Mouse (Mus musculus) olfactory bulb, adult 2 months (tissue): ENCODE data around the gene Cfdp1. TPM values are rescaled to one million over a fixed set of nuclear protein-coding genes. Genes with fewer than 3 reads are reported as not detected.

Experiments
- H3K27ac ChIP-seq: fragments of 200-500 bp; 2 replicates; pipeline ENCODE4 v1.5.1; 2012; ENCODE audit warnings: low read depth, low read length; ENCODE audit not compliant: insufficient read depth
- H3K4me1 ChIP-seq: fragments of 200-500 bp; 2 replicates; pipeline ENCODE4 v1.6.1; 2012; ENCODE audit warnings: low read length; ENCODE audit not compliant: control insufficient read depth, insufficient read depth
- H3K4me3 ChIP-seq: fragments of 200-500 bp; 2 replicates; pipeline ENCODE4 v1.5.1; 2012; ENCODE audit warnings: mild to moderate bottlenecking, low read depth, low read length, moderate library complexity; ENCODE audit not compliant: insufficient read depth
- CTCF ChIP-seq: fragments of 200-500 bp; IDR thresholded peaks from 2 replicates; pipeline ENCODE4 v1.5.1; 2012; ENCODE audit warnings: low read depth, mild to moderate bottlenecking, low read length, moderate library complexity; ENCODE audit not compliant: insufficient read depth
- POLR2A ChIP-seq: fragments of 200-500 bp; IDR thresholded peaks from 2 replicates; pipeline ENCODE4 v1.6.1; 2012; ENCODE audit warnings: mild to moderate bottlenecking, low read depth, low read length, moderate library complexity; ENCODE audit not compliant: insufficient read depth
- WGBS: fragments of 180-500 bp; shearing (Covaris S2); methylation state at CpG from one replicate; pipeline ENCODE4 v1.1.7; 2018; 5-methylcytosine and 5-hydroxymethylcytosine counted together
- polyA plus RNA-seq: library from polyadenylated mRNA; stranded (reverse); fragments of >200 nt; gene quantifications from 2 replicates; pipeline ENCODE4 v1.2.4, GENCODE M21; 2012; ENCODE audit warnings: low replicate concordance; ENCODE audit not compliant: missing spikeins, insufficient read depth, insufficient read length

Gene Cfdp1
- polyA plus RNA-seq, 1 experiment, result not detected

GRCm38 (mm10) chr8:111754736-111755135 lies 99.4 kb downstream of the Cfdp1 start:
- TF ChIP-seq CTCF, result no peak
- no peak for TF ChIP-seq POLR2A

GRCm38 (mm10) chr8:111754088-111754487 lies 100.0 kb downstream of the Cfdp1 start:
- no peak for TF ChIP-seq CTCF
- TF ChIP-seq POLR2A, result no peak
- Histone ChIP-seq H3K27ac (no peak overlapping the region), H3K4me1 (no peaks in the 10 kb centered on the region), H3K4me3 (no peak overlapping the region)
- WGBS, result 79% methylated on average over 2 of the region's 2 CpGs

More at GRCm38 (mm10) chr8:111754736-111755135, 99.4 kb downstream of the Cfdp1 start:
- Histone ChIP-seq H3K4me1 (no peaks in the 10 kb centered on the region), H3K27ac (no peak overlapping the region), H3K4me3 (no peak overlapping the region)
- 91% methylated on average over 6 of the region's 6 CpGs for whole genome bisulfite sequencing

- Histone ChIP-seq H3K4me1 (peaks cover 16% of the 10 kb centered on the region), H3K27ac (no peak overlapping the region), H3K4me3 (no peak overlapping the region)
- 69% methylated on average over 6 of the region's 6 CpGs for WGBS
- TF ChIP-seq CTCF (no peak), POLR2A (no peak)
These were observed 105.3 kb downstream of the Cfdp1 start for GRCm38 (mm10) chr8:111748766-111749165.

- Histone ChIP-seq H3K4me3 (no peak overlapping the region), H3K4me1 (peaks cover 22% of the 10 kb centered on the region), H3K27ac (no peak overlapping the region)
- WGBS, result 89% methylated on average over 8 of the region's 8 CpGs
- no peak for TF ChIP-seq CTCF
- TF ChIP-seq POLR2A, result no peak
These were observed 106.0 kb downstream of the Cfdp1 start for GRCm38 (mm10) chr8:111747866-111748649.

- Histone ChIP-seq H3K4me1 (peaks cover 33% of the 10 kb centered on the region), H3K4me3 (no peak overlapping the region), H3K27ac (no peak overlapping the region)
- no peak for TF ChIP-seq CTCF
- TF ChIP-seq POLR2A, result no peak
- 80% methylated on average over 13 of the region's 13 CpGs for WGBS
These were observed 107.3 kb downstream of the Cfdp1 start for GRCm38 (mm10) chr8:111746582-111747465.

- H3K4me1 ChIP-seq, result peaks cover 41% of the 10 kb centered on the region
- H3K4me3 ChIP-seq, result no peak overlapping the region
- WGBS, result 6% methylated on average over 23 of the region's 23 CpGs
- no peak overlapping the region for H3K27ac ChIP-seq
- no peak for TF ChIP-seq POLR2A
- no peak for TF ChIP-seq CTCF
These were observed 108.3 kb downstream of the Cfdp1 start for GRCm38 (mm10) chr8:111745591-111746418.

- Histone ChIP-seq H3K27ac (no peak overlapping the region), H3K4me1 (peaks cover 46% of the 10 kb centered on the region), H3K4me3 (no peak overlapping the region)
- TF ChIP-seq CTCF (no peak), POLR2A (no peak)
- WGBS, result 77% methylated on average over 5 of the region's 5 CpGs
These were observed 109.0 kb downstream of the Cfdp1 start for GRCm38 (mm10) chr8:111745086-111745485.

- peaks cover 54% of the 10 kb centered on the region for H3K4me1 ChIP-seq
- 10% methylated on average over 40 of the region's 40 CpGs for WGBS
- no peak for TF ChIP-seq CTCF
- no peak for TF ChIP-seq POLR2A
- no peak within 1 kb of the TSS for H3K27ac ChIP-seq
- peak within 1 kb of the TSS; percentile 59 for H3K4me3 ChIP-seq
These were observed 110.0 kb downstream of the Cfdp1 start, which contains the start of gene Bcar1 for GRCm38 (mm10) chr8:111743792-111744696. Gene Bcar1, minus strand, starts transcription at chr8:111743809.
